Mouse (Mus musculus): Measurements from ENCODE around the gene Hsp90aa1.
"Not testable (repeated sequence)": the region's sequence is repeated elsewhere in the genome, so short reads cannot be mapped to it uniquely, and the experiment has no call there.

Hsp90aa1 gene

DNA sequence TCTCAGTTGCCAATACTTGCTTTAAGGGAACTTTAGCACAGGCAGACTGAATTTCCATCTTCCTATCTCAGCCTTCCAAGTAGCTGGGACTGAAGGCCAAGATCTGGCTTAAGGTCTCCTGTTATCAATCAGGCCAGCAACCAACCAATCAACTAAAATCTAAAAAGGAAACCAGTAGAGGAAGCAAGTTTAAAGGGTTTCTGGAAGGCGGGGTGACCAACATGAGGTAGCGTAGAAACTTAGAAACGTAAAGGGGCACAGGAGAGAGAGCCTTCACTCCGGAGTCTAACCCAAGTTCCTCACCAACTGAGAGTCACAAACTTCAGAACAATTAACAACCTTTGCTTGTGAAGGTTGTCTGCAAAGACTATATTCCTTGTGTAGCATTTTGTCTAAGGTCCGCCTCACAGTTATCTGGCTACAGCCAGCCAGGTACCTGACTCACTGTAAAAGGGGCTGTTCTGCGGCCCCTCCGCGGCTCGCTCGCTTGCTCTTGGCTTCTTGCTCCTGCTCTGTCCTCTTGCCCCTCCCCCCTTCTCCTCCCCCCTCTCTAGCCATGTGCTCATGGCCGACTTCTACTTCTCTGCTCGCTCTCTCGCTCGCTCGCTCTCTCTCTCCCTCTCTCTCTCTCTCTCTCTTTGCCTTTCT, 3.9 kb downstream of the Hsp90aa1 start:
- DNase-seq (ENCODE audit: low spot score in 2 of 2), result peak; percentile 38 to 40

DNA sequence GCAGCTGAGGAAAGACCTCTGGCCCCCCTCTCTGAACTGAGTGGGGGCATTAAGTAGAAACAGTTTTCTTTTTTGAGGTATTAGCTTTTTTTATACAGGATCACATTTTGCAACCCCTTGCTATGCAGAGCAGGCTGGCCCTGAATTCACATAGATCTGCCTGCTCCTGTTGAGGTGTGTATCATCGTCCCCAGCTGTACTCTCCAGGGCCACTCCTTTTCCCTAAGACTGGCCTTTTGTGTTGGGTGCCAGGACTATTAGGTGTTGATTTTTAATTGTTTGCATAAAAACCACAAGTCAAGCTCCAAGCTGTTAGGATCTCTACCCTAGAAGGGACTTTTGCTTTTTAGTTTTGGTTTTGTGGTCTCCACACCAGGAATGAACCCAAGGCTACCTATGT, 4.4 kb downstream of the Hsp90aa1 start:
- no peak for DNase-seq (ENCODE audit: low spot score in 2 of 2)

DNA sequence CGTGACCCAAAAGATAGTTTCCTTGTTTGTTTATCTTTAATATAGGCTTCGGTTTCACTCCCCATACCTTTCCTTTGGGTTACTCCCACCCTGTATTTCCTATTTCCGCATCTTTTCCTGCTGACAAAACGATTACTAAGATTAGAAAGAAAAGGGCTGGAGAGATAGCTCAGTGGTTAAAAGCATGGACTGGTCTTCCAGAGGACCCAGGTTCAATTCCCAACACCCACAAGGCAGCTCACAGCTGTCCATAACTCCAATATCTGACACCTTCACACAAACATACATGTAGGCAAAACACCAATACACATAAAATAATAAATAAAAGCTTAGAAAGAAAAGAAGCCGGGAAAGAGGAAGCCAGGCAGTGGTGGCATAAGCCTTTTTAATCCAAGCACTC, 5.1 kb downstream of the Hsp90aa1 start:
- DNase-seq (ENCODE audit: low spot score in 2 of 2), result no peak

DNA sequence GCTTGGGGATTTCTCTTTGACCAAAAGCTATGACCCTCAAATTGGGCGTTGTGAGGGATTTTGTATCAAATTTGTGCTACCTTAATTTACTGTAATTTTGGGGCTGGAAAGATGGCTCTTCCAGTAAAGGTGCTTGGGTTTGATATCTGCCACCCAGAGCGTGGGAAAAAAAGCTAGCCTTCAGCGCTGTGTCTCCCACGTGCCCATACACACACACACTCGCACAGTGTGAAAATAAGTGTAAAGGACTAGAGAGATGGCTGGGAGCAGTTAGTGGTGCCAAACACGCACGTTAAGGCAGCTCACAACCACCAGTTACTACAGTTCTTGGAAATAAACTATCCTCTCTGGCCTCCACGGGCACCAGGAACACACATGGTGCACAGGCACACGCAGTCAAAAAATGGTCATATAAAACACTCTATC, 5.5 kb downstream of the Hsp90aa1 start:
- no peak for DNase-seq (ENCODE audit: low spot score in 2 of 2)

DNA sequence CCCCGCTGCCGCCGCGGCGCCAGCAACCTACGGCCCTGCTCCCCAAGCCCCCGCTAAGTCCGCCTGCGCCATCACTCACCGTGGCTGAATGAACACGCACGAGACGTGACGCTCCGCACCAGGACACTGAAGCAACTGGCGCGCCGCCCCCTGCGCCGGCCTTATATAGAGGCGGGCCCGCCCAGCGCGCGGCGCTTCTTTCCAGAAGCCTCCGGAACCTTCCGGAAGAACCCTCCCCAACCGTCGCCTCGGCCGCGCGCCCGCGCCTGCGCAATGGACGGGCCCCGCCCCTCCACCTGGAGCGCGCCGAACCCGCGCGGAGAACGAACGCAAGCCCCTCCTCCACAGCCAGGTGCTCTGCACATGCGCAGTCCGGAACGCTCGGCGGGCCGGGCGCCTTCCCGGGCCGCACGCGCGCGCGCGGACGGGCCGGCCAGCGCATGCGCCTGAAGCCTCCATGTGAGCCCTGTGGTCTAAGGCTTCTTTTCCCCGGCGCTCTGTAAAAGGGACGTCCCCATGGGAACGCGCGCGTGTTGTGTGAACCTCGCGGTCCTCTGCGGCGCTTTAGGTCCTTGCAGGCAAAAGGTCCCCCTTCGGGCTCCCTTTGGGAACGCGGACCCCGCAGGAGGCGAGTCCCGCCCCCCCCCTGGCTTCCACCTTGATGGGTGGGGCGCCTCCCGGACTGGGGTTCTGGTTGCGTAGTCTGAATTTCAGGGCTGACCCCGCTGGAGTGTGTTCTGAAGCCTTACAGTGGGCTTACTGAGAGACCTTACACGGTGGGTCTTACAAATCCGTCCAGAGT, 6.2 kb downstream of the Hsp90aa1 start:
- peak; percentile 97 to 98 for DNase-seq (ENCODE audit: low spot score in 2 of 2)

DNA sequence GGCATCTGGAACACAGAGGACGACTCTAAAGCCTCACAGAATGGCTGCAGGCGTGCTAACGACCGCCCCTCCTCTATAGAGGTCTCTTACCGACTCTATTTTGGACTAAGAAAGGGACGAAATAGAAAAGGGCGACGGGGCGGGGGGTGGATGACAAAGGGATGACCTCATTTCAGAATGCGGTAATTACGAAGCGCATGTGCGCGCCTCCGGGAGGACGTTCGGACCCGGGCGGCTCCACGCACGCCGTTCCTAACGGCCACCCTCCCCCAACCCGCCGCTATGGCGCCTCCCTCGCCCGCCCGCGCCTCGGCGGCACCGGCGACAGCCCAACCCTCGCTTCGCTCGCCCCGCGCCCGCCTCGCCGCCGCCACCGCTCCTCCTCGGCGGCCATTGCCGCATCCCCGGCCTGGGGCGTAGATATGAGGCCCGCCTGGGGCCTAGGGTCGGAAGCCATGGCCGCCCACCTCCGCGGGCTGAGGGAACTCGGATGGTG, 6.8 kb downstream of the Hsp90aa1 start:
- peak in 1 of 2 experiments; percentile 67 for DNase-seq (ENCODE audit: low spot score in 2 of 2)

DNA sequence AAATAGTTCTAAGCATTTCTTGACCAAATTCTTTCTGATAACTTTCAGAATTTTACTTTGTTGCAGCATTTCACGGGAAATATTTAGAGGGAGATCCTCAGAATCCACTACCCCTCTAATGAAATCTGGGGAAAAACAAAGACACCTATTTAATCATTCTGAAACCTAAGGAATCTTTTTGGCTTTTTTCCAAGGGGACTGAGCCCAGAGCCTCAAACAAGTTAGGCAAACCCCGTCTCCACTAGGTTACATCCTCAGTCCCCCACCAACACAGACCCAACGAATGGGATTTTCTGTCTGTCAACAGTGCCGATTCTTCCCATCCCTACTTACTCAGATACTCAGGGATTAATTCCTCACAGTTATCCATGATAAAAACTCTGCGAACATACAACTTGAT, 9.2 kb downstream of the Hsp90aa1 start:
- not testable (repeated sequence) for DNase-seq (ENCODE audit: low spot score in 2 of 2)

DNA sequence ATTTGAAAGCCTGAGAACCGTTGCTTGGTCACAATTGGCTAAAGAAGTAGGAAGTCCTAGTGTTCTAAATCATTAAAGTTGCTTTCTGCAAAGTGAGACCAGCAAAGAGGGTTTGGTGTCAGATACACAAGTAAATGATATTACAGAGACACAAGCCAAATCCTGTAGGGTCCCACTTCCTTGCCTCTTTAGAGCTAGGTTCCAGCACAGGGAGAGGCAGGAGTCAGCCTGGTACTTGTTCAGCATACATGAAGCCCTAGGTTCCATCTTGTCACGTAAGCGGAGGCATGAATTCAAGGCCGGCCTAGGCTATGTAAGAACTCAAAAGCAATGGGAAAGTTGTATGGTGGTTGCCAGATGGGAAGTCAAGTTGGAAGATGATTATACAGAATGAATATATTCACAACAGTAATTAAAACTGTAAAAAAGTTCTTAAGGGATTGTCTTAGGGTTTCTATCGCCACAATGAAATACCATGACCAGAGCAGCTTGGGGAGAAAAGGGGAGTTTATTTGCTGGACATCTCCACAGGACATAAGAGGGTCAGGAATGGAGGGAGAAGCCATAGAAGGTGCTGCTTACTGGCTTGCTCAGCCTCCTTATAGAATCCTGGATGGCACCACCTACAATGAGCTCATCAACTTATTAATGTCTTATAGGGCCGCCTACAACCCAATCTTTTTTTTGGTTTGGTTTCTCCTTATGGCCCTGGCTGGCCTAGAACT, 12.4 kb downstream of the Hsp90aa1 start:
- DNase-seq (ENCODE audit: low spot score in 2 of 2), result no peak

DNA sequence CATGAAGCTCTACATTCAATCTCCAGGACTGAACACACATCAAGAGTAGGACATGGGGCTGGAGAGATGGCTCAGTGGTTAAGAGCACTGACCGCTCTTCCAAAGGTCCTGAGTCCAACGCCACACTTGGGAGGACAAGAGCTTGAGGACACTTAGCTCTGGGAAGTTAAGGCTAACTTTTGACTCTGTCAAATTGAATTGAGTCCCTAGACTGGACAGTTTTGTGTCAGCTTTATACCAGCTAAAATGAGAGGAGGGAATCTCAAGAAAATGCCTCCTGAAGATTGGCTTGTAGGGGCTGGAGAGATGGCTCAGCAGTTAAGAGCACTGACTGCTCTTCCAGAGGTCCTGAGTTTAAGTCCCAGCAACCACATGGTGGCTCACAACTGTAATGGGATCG, 13.6 kb downstream of the Hsp90aa1 start:
- not testable (repeated sequence) for DNase-seq (ENCODE audit: low spot score in 2 of 2)

DNA sequence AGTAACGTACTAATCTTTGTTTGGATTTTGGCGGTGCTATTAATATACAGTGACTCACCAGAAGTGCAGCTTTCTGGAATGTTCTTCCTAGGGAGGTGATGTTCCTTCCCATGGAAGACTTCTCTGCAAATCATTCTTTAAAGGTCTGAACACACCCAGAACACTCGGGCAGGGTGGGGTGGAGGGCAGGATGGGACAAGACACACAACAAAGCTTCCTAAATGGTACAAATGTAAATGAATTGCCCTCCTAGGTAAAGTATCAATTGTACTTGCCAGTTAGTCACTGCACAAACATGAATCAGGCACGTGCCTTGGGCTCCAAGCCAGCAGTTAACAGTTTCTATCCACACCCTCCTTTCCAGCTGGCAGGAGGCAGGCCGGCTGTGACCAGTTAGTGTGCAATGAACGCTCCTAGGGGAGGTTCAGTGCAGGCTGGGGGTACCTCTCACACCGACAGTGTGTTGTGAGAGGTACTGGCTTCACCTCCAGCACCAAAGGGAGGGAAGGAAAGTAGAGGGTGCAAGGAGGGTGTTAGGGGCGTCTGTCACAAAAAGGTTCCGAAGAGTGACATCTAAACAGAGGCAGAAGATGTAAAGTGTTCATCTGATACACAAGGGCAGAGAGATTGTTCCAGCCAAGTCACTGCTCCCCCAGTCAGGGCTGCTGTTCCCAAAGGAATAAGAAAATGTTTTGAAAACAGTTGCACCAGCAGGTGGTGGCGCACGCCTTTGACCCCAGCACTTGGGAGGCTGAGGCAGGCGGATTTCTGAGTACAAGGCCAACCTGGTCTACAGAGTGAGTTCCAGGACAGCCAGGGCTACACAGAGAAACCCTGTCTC, 14.4 kb downstream of the Hsp90aa1 start:
- DNase-seq (ENCODE audit: low spot score in 2 of 2), result no peak

DNA sequence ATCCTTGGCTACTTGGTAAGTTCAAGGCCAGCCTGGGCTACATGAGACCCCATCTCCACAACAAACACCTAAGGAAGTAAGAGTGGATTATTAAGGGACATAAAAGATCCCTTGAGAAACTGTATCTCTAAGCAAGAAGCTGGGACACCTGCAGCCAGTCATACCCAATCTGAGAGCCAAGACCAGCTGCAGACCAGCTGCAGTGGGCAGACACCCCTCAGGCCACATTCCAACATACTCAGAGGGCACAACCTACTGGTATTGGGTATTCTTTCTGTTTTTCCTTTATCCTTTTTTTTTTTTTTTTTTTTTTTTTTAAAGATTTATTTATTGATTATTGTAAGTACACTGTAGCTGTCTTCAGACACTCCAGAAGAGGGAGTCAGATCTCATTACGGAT, 18.9 kb downstream of the Hsp90aa1 start:
- no peak for DNase-seq (ENCODE audit: low spot score in 2 of 2)

DNA sequence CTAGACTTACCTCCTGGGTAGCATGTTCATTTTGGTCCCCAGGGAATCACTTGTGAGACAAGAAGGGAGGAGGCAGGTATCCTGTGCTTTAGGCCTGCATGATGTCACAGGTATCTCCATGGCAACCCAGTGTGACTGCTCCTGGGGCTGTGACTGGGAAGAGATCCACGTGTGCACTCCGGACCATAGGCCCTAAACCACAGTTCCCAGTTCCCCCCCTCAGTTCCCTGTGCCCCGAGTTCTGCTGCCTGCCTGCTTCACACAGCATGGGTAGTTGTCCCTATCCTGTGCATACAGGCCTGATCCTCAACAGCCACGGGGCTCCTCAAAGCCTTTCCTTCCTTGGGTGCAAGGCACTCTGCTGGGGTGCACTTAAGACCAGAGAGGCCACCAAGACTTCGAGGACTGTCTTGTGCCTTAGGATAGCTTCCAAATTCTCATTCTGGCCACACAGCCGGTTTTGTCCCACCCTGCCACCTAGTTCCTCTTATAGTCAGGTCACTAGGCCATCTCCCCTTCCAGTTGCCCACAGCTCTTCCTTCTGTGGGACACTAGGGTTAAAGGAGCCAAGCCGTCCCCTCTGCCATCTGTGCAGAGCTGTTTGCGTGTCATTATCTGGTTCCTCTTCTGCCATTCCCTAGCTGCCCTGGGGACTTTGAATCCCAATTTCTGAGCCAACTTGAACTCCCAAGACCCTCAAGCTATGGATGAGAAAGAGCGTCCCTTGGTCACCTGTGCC, 19.8 kb downstream of the Hsp90aa1 start, which contains the start of gene 1700001K19Rik:
TSS of gene 1700001K19Rik (minus strand) at position 59 of the 739 bp plus-strand sequence.
- DNase-seq (ENCODE audit: low spot score in 2 of 2), result no peak

DNA sequence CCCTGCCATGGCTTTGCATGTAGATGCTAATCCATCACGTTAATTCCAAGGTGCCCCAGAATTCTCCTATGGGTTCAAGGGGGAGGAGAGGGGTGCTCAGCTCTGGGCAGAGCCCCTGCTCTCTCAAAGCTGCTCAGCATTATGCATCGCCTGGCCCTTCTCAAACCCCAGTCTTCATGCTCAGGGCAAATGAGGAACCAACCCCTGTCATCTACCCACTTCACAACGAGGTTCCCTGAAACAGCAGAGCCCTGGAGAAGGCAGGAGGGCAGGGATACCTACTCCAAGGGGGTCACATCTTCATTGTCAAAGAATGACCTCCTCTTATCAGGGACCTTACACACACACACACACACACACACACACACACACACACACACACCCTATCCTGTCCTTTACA, 20.6 kb downstream of the Hsp90aa1 start:
- DNase-seq (ENCODE audit: low spot score in 2 of 2), result no peak

DNA sequence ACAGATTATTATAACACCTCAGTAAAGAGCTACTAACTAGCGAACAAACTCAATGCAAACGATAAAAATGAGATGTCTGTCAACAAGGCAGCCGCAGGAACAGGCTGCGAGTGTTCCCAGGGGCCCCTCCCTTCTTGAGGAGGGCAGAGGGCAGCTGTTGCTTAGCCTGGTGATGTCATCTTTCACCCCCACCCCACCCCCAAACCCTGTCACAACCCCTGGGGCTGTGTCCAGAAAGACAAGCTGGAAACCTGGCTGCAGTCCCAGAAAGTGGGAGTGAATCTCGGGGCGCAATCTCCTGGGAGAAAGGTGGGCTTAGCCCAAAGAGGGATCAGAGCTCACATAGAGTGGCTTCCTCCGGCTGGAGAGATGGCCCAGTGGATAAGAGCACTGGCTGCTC, 21.3 kb downstream of the Hsp90aa1 start:
- no peak for DNase-seq (ENCODE audit: low spot score in 2 of 2)

DNA sequence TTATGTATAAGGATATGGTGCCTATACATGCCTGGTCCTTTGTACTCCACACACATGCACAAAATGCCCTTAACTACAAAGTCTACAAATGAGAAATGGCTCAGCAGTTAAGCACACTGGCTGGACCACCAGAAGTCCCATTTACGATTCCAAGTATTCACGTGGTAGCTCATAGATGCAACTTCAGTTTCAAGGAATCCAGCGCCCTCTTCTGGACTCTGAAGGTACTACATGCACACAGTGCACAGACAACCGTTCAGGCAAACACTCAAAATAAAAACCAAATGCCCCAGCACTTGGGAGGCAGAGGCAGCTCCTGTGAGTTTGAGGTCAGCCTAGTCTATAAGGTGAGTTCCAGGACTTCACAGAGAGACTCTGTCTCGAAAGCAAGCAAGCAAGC, 28.3 kb downstream of the Hsp90aa1 start:
- peak; percentile 26 to 67 for DNase-seq (ENCODE audit: low spot score in 2 of 2)

DNA sequence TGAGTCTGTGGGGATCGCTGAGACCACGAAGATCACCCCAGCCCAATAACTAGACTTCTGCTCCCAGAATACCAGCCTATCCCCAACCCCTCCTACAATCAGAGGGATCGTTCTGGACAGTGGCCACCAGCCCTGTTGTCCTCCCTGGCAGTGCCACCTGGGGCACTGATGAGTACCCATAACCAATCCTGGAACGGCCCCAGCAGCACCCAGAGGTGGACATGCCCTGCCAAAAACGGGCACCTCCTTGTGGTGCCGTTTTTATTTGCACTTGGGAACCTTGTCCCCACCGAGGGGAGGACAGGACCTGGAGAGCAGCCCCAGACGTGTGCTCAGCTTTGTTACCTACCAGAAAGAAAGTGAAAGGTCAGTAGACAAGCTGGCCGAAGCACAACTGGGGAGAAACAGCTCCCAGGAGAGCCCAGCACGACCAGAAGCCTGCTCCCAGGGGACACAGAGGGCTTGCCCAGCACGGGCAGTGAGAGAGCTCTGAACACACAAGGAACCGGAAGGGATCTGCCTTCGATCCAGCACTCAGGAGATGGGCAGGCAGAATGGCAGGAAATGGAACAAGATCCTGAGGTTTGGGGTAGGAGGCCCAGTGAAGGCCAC, 35.0 kb downstream of the Hsp90aa1 start:
- no peak for DNase-seq (ENCODE audit: low spot score in 2 of 2)

DNA sequence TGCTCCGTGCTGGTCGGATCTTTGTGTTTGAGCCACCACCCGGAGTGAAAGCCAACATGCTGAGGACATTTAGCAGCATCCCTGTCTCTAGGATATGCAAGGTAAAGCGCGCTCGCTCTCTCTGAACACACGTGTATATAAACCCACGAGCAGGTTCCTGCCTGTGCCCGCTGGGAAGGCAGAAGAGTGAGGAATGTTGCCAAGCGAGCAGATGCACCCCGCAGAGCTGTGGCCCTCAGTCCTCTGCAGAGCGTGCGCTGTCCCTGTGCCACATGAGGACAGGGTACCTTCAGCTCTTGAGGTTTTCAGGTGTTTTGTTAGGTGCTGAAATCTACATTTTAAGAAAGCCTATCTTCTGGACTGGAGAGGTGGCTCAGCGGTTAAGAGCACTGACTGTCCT, 40.8 kb downstream of the Hsp90aa1 start:
- no peak for DNase-seq (ENCODE audit: low spot score in 2 of 2)

DNA sequence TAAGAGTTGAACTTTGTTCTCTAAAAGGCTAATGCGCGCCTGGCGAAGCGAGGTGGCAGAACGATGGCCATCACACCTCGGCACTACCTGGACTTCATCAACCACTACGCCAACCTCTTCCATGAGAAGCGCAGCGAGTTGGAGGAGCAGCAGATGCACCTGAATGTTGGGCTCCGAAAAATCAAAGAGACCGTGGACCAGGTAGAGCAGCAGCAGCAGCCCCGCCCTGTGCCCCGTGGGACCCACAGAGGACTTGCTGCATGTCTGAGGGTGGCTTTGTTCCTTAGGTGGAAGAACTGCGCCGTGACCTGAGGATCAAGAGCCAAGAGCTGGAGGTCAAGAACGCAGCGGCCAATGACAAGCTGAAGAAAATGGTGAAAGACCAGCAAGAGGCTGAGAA, 51.1 kb downstream of the Hsp90aa1 start:
- DNase-seq (ENCODE audit: low spot score in 2 of 2), result no peak

DNA sequence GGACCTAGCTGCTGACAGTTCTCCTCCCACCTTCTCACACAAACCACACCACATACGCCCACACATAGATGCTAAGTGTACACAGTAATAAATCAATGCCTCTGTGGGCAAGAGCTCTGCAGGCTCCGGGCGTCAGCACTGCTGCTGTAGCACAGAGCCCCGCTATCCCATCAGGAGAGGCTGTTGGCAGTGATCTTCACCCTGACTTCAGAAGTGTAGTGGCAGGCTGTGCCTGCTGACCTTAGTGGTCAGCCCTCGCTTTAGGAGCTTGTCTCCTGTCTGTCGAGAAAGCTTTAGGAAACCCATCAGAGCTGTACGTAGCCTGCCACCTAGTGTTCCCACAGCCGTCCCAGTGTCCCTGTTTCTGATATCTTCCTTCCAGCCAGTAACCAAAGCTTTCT, 52.3 kb downstream of the Hsp90aa1 start:
- no peak for DNase-seq (ENCODE audit: low spot score in 2 of 2)
